Mouse (Mus musculus): ENCODE results near the gene Cox11. TPM values are rescaled to one million over a fixed set of nuclear protein-coding genes. Genes with fewer than 3 reads are reported as not detected.

Gene Cox11
- polyA plus RNA-seq, 1 experiment from 2014 or later, result 33.5 TPM

DNA sequence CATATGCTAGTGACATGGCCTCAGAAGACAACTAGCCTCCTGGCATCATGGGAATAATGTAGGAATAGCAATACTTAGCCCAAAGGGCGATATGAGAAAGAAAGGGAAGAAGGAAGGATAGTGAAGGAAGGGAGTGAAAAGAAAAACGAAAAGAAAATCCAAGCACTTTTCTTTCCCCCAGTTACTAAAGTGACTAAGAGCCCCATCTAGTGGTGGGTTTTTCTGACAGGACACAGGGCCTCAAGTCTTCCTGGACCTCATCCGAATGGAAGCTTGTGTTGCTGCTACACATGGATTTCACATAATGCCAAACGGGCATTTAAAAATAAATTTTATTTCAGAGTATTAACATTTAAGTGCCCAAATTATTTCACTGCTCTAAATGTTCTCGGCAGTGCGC lies 14.5 kb upstream of the Cox11 start:
- no peak for ATAC-seq (ENCODE audit: low FRiP score, low TSS enrichment)
- WGBS, result 62% methylated on average over 6 of the region's 6 CpGs

GRCm38 (mm10) chr11:90625174-90625573 lies 12.8 kb upstream of the Cox11 start:
- WGBS, result 89% methylated on average over 1 of the region's 1 CpGs
- no peak overlapping the region for H3K9ac ChIP-seq (ENCODE audit: low read depth, low read length)
- no peak overlapping the region for H3K27ac ChIP-seq (ENCODE audit: low read depth, low read length)
- no peaks in the 10 kb centered on the region for H3K27me3 ChIP-seq (ENCODE audit: control insufficient read depth, insufficient read depth, low read length)
- no peaks in the 10 kb centered on the region for H3K4me1 ChIP-seq (ENCODE audit: control insufficient read depth, insufficient read depth, low read length)
- no peak for ATAC-seq (ENCODE audit: low FRiP score, low TSS enrichment)
- 0 out of 2 replicates have a peak, but pooled peaks cover 2% of the 10 kb centered on the region for H3K36me3 ChIP-seq (ENCODE audit: control insufficient read depth, insufficient read depth, low read length)
- H3K4me3 ChIP-seq (ENCODE audit: low read length), result no peak overlapping the region
- H3K4me2 ChIP-seq (replicated peaks; ENCODE audit: low read depth, low read length), result no peak overlapping the region
- no peaks in the 10 kb centered on the region for H3K9me3 ChIP-seq (ENCODE audit: control insufficient read depth, low read length)

More for the DNA sequence above, 14.5 kb upstream of the Cox11 start:
- Histone ChIP-seq H3K4me3 (ENCODE audit: low read length) (no peak overlapping the region), H3K27ac (ENCODE audit: low read depth, low read length) (no peak overlapping the region), H3K9me3 (ENCODE audit: control insufficient read depth, low read length) (no peaks in the 10 kb centered on the region), H3K27me3 (ENCODE audit: control insufficient read depth, insufficient read depth, low read length) (no peaks in the 10 kb centered on the region), H3K4me2 (replicated peaks; ENCODE audit: low read depth, low read length) (no peak overlapping the region), H3K4me1 (ENCODE audit: control insufficient read depth, insufficient read depth, low read length) (no peaks in the 10 kb centered on the region), H3K36me3 (ENCODE audit: control insufficient read depth, insufficient read depth, low read length) (peaks cover 9% of the 10 kb centered on the region; the same call in 1 of the 2 replicates), H3K9ac (ENCODE audit: low read depth, low read length) (no peak overlapping the region)

DNA sequence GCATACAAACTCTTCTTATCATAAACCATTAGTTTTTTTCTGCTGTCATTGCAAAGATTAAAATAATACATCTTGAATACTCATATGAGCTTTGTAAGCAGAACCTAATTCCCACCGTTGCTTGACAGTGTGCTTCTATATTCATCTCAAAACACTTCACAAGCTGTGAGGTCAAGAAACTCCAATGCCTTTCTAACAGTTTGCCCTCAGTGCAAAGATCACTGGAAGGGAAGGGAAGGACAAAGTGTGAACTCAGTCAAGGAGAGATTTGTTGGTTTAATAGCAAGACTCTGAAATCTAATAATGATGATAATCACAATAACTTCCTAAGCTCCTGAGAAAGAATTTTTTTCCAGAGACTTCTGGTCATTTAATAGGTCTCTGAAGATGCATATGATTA lies 10.2 kb upstream of the Cox11 start:
- H3K36me3 ChIP-seq (ENCODE audit: control insufficient read depth, insufficient read depth, low read length), result no peaks in the 10 kb centered on the region
- H3K27ac ChIP-seq (ENCODE audit: low read depth, low read length), result no peak overlapping the region
- H3K27me3 ChIP-seq (ENCODE audit: control insufficient read depth, insufficient read depth, low read length), result no peaks in the 10 kb centered on the region
- no peaks in the 10 kb centered on the region for H3K9me3 ChIP-seq (ENCODE audit: control insufficient read depth, low read length)
- ATAC-seq (ENCODE audit: low FRiP score, low TSS enrichment), result no peak
- no peaks in the 10 kb centered on the region for H3K4me1 ChIP-seq (ENCODE audit: control insufficient read depth, insufficient read depth, low read length)
- no peak overlapping the region for H3K4me3 ChIP-seq (ENCODE audit: low read length)
- no peak overlapping the region for H3K9ac ChIP-seq (ENCODE audit: low read depth, low read length)
- H3K4me2 ChIP-seq (replicated peaks; ENCODE audit: low read depth, low read length), result no peak overlapping the region
- 78% methylated on average over 1 of the region's 1 CpGs for WGBS

GRCm38 (mm10) chr11:90632480-90632879 lies 5.5 kb upstream of the Cox11 start:
- no peak overlapping the region for H3K4me2 ChIP-seq (replicated peaks; ENCODE audit: low read depth, low read length)
- no peaks in the 10 kb centered on the region for H3K36me3 ChIP-seq (ENCODE audit: control insufficient read depth, insufficient read depth, low read length)
- no peaks in the 10 kb centered on the region for H3K27me3 ChIP-seq (ENCODE audit: control insufficient read depth, insufficient read depth, low read length)
- WGBS, result 75% methylated on average over 2 of the region's 2 CpGs
- H3K9ac ChIP-seq (ENCODE audit: low read depth, low read length), result no peak overlapping the region
- no peak overlapping the region for H3K4me3 ChIP-seq (ENCODE audit: low read length)
- no peaks in the 10 kb centered on the region for H3K9me3 ChIP-seq (ENCODE audit: control insufficient read depth, low read length)
- no peak for ATAC-seq (ENCODE audit: low FRiP score, low TSS enrichment)
- no peak overlapping the region for H3K27ac ChIP-seq (ENCODE audit: low read depth, low read length)
- H3K4me1 ChIP-seq (ENCODE audit: control insufficient read depth, insufficient read depth, low read length), result peaks cover 10% of the 10 kb centered on the region; the same call in 1 of the 2 replicates

- Histone ChIP-seq H3K4me3 (ENCODE audit: low read length) (no peak overlapping the region), H3K4me2 (replicated peaks; ENCODE audit: low read depth, low read length) (no peak overlapping the region), H3K36me3 (ENCODE audit: control insufficient read depth, insufficient read depth, low read length) (no peaks in the 10 kb centered on the region), H3K27ac (ENCODE audit: low read depth, low read length) (no peak overlapping the region), H3K4me1 (ENCODE audit: control insufficient read depth, insufficient read depth, low read length) (peaks cover 12% of the 10 kb centered on the region; the same call in 1 of the 2 replicates), H3K9ac (ENCODE audit: low read depth, low read length) (no peak overlapping the region), H3K9me3 (ENCODE audit: control insufficient read depth, low read length) (no peaks in the 10 kb centered on the region), H3K27me3 (ENCODE audit: control insufficient read depth, insufficient read depth, low read length) (no peaks in the 10 kb centered on the region)
- ATAC-seq (ENCODE audit: low FRiP score, low TSS enrichment), result no peak
- 89% methylated on average over 3 of the region's 3 CpGs for WGBS
Measured at GRCm38 (mm10) chr11:90634661-90635060, 3.3 kb upstream of the Cox11 start.

DNA sequence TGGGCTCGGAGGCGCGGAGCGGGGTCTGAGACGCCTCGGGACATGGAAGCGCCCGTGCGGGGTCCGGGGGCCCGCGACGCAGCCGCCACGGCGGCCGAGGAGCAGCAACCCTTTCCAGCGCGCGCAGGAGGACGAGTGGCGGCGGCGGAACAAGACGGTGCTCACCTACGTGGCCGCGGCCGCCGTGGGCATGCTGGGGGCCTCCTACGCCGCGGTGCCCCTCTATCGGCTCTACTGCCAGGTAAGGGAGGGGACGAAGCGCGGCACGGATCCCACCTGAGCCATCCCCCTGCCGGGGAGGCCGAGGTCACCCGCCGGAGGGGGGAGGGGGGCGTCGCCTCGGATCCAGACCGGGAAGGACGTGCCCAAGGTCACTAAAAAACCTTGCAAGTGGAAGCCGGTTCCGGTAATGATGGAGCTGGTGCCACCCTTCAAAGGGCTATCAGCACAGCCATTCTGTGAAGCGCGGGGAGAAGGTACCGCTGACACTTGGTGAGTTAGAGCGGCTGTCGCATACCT lies 398 bp downstream of the Cox11 start:
- H3K27ac ChIP-seq (ENCODE audit: low read depth, low read length), result peak overlapping the region; percentile 91
- WGBS, result 1% methylated on average over 51 of the region's 54 CpGs
- H3K27me3 ChIP-seq (ENCODE audit: control insufficient read depth, insufficient read depth, low read length), result no peaks in the 10 kb centered on the region
- H3K9me3 ChIP-seq (ENCODE audit: control insufficient read depth, low read length), result no peaks in the 10 kb centered on the region
- H3K4me3 ChIP-seq (ENCODE audit: low read length), result peak overlapping the region; percentile 98
- H3K4me1 ChIP-seq (ENCODE audit: control insufficient read depth, insufficient read depth, low read length), result peaks cover 13% of the 10 kb centered on the region; the same call in 1 of the 2 replicates
- peak overlapping the region; percentile 96 for H3K9ac ChIP-seq (ENCODE audit: low read depth, low read length)
- peak; percentile 76; the same call in 1 of the 2 replicates for ATAC-seq (ENCODE audit: low FRiP score, low TSS enrichment)
- peak overlapping the region; percentile 58 for H3K4me2 ChIP-seq (replicated peaks; ENCODE audit: low read depth, low read length)
- H3K36me3 ChIP-seq (ENCODE audit: control insufficient read depth, insufficient read depth, low read length), result peaks cover 18% of the 10 kb centered on the region; the same call in 1 of the 2 replicates

DNA sequence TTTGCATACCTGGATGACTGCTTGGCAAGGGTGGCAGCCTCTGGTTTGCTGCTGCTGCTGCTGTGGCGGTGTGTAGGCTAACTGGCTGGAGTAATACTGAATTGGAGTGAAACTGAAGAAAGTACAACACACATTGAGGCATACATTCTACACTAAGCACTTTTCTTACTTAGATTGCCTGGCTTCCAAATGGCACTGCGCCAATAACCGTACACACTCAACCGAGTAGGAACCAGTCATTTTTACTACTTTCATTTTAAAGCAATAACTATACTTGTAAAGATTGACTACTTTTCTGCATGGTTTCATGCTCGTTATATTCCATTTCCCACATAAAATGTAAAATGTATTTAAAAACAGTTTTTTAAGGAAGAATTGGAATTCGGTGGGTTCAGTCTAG lies 11.8 kb downstream of the Cox11 start:
- no peaks in the 10 kb centered on the region for H3K9me3 ChIP-seq (ENCODE audit: control insufficient read depth, low read length)
- H3K4me2 ChIP-seq (replicated peaks; ENCODE audit: low read depth, low read length), result no peak overlapping the region
- no peak overlapping the region for H3K4me3 ChIP-seq (ENCODE audit: low read length)
- H3K27me3 ChIP-seq (ENCODE audit: control insufficient read depth, insufficient read depth, low read length), result no peaks in the 10 kb centered on the region
- no peaks in the 10 kb centered on the region for H3K4me1 ChIP-seq (ENCODE audit: control insufficient read depth, insufficient read depth, low read length)
- H3K27ac ChIP-seq (ENCODE audit: low read depth, low read length), result no peak overlapping the region
- no peak for ATAC-seq (ENCODE audit: low FRiP score, low TSS enrichment)
- WGBS, result 88% methylated on average over 6 of the region's 6 CpGs
- peaks cover 60% of the 10 kb centered on the region for H3K36me3 ChIP-seq (ENCODE audit: control insufficient read depth, insufficient read depth, low read length)
- H3K9ac ChIP-seq (ENCODE audit: low read depth, low read length), result no peak overlapping the region

DNA sequence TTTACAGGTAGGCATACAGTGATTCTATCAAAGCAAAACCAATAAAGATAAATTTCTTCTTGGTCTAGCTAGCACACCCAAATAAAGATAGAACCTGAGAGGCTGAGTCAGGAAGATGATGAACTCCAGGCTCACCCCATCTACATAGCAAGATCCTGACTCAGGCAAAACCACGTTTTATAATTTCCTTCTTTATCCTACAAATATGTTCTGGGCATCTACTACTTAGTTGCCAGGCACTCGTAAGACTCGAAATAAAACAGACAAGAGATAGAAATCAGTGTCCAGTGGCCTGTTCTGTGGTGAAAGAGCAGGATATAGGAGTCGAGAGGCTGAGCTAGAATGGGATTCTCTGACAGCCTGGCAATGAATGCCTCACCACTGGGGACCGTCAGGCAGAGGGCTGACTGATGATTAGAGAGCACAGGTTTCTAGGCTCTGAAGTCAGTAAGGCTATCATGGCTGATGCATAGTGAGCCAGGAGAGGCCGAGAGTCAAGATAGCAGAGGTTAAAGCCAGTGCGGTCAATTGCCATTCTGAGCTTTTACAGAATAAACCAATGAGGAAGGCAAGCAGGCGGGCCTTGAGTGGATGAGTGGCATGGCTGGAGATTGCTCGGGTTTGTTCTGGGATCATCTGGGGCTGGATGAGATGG lies 12.4 kb downstream of the Cox11 start:
- H3K4me2 ChIP-seq (replicated peaks; ENCODE audit: low read depth, low read length), result no peak overlapping the region
- no peaks in the 10 kb centered on the region for H3K9me3 ChIP-seq (ENCODE audit: control insufficient read depth, low read length)
- H3K36me3 ChIP-seq (ENCODE audit: control insufficient read depth, insufficient read depth, low read length), result peaks cover 56% of the 10 kb centered on the region
- 85% methylated on average over 9 of the region's 9 CpGs for WGBS
- H3K27ac ChIP-seq (ENCODE audit: low read depth, low read length), result no peak overlapping the region
- no peak for ATAC-seq (ENCODE audit: low FRiP score, low TSS enrichment)
- H3K4me1 ChIP-seq (ENCODE audit: control insufficient read depth, insufficient read depth, low read length), result no peaks in the 10 kb centered on the region
- H3K4me3 ChIP-seq (ENCODE audit: low read length), result no peak overlapping the region
- H3K9ac ChIP-seq (ENCODE audit: low read depth, low read length), result no peak overlapping the region
- no peaks in the 10 kb centered on the region for H3K27me3 ChIP-seq (ENCODE audit: control insufficient read depth, insufficient read depth, low read length)

- no peak overlapping the region for H3K27ac ChIP-seq (ENCODE audit: low read depth, low read length)
- no peak overlapping the region for H3K4me3 ChIP-seq (ENCODE audit: low read length)
- H3K4me1 ChIP-seq (ENCODE audit: control insufficient read depth, insufficient read depth, low read length), result no peaks in the 10 kb centered on the region
- H3K9ac ChIP-seq (ENCODE audit: low read depth, low read length), result no peak overlapping the region
- H3K36me3 ChIP-seq (ENCODE audit: control insufficient read depth, insufficient read depth, low read length), result peaks cover 48% of the 10 kb centered on the region
- H3K27me3 ChIP-seq (ENCODE audit: control insufficient read depth, insufficient read depth, low read length), result no peaks in the 10 kb centered on the region
- H3K4me2 ChIP-seq (replicated peaks; ENCODE audit: low read depth, low read length), result no peak overlapping the region
- WGBS, result 91% methylated on average over 4 of the region's 4 CpGs
- H3K9me3 ChIP-seq (ENCODE audit: control insufficient read depth, low read length), result no peaks in the 10 kb centered on the region
- no peak for ATAC-seq (ENCODE audit: low FRiP score, low TSS enrichment)
Measured at GRCm38 (mm10) chr11:90652603-90653002, 14.6 kb downstream of the Cox11 start.
